Mouse (Mus musculus): ENCODE measurements around the gene Akap2.

Gene Akap2

GRCm38 (mm10) chr4:57717354-57717753, at the start of gene Akap2:
Gene Akap2 (plus strand): TSS chr4:57717657.
- DNase-seq (ENCODE audit: low read depth): no peak

GRCm38 (mm10) chr4:57670813-57671469, 46.5 kb upstream of the Akap2 start:
- DNase-seq (ENCODE audit: low read depth): peak; percentile 72

DNA sequence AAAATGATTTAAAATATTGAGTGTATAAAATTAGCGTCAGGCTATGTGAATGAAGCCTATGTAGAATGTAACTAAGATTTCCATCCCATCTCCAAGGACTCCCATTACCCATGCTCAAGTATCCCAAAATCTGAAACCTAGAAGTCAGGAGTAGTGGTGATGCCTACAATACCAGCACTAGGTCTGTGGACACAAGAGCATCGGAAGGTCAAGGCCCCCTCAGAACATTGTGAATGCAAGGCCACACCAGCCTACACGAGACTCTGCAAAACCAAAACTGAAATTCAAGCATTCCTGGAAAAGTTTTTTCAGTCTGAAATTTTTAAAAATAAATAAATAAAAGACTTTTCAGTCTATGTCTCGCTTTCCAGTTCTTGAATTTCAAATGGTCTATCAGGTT, 44.9 kb upstream of the Akap2 start:
- no peak for DNase-seq (ENCODE audit: low read depth)

DNA sequence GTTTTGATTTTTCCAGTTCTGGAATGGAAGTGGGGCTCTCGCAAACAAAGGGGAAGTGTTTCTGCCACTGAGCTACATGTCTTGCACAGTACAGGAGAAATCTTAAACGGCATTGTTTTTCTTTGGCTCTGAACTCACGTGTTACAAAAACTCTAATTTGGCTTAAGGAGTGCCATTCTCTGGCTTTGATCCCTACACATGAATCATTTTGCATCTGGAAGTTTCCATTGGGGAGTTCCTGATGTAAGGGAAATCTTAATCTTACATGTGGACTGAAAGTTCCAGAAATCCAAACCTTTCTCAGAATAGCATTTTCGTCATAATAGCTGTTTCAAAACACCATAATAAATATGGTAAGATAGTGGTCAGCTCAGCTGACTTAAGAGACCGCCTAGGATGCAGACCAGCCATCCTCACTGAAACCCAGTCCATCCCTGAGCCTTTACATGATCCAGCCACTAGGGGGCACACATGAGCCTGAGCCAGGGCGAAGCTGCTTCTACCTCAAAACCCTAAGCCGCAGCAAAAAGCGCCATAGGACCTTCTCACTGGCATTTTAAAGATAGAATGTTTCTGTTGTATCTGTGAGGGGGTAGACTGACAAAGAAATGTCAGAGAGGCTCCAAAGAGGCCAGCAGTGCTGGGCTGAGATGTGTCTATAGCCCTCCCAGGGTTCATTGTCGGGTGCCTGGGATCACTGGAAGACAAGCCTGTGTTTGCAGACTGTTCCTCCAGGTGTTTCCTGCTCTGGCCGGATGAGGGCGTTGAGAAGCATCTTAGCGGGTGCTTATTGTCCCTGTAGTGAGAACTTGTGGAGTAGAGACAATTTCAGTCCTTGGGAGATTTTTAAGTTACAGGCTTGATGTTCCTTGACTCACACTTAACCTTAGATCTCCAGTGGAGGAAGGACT, 44.2 kb upstream of the Akap2 start:
- DNase-seq (ENCODE audit: low read depth): peak; percentile 98

- no peak for DNase-seq (ENCODE audit: low read depth)
Measured at GRCm38 (mm10) chr4:57674351-57674750, 43.1 kb upstream of the Akap2 start.

DNA sequence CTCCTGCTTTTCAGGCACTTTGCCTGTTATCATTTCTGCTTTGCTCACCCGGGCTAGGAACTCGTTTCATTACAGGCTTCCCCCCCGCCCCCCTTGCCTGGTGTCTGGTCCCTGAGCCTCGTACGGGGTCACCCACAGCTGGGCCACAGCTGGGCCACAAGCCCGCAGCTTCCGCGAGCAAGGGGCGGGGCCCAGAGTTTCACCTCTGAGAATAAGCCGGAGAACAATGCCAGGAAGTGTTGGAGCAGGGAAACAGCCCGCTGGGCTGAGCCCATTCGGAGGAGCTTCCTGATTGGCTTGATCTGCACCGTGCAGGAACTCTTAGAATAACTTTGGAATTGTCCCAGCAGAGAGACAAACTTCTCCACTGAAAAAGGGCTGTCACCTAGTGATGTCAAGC, 42.1 kb upstream of the Akap2 start:
- no peak for DNase-seq (ENCODE audit: low read depth)

DNA sequence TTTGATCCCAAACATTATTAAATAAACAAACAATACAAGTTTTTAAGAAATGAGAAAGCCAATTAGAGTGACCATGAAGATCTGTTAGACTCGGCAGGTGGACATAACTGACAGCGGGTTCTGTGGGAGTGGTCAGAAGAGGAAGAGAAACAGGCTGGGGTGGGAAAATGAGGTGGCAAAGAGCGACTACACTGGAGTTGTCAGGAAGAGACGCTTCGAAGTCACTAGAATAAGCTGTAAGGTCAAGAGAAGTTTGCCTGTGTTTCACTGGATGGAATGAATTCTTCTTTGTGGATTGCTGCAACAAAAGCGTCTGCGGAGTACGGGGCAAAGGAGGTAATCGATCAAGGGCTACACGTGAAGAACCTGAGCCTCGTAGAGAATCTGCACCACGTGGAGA, 39.5 kb upstream of the Akap2 start:
- no peak for DNase-seq (ENCODE audit: low read depth)

GRCm38 (mm10) chr4:57678991-57679457, 38.4 kb upstream of the Akap2 start:
- DNase-seq (ENCODE audit: low read depth): no peak

DNA sequence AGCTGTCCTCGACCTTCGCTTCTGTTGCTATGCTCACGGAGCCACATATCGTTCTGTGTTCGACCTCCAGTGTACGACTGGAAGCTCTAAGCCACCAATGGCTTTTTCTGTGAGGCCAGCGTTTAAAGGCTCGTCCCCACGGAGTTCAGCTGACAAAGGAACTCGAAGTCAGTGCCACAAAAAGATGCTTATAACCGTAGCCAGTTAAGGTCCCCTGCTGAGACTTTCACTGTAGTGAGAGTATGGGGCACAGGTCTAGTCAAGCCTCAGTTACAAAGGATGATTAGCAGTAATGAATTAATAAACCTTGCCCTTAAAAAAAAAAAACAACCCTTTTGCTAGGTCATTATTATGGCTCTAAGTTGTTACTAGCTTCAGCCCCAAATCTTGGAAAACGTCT, 37.3 kb upstream of the Akap2 start:
- no peak for DNase-seq (ENCODE audit: low read depth)

- DNase-seq (ENCODE audit: low read depth): no peak
Measured at GRCm38 (mm10) chr4:57681511-57681910, 35.9 kb upstream of the Akap2 start.

- DNase-seq (ENCODE audit: low read depth): no peak
Measured at GRCm38 (mm10) chr4:57682341-57682740, 35.1 kb upstream of the Akap2 start.

DNA sequence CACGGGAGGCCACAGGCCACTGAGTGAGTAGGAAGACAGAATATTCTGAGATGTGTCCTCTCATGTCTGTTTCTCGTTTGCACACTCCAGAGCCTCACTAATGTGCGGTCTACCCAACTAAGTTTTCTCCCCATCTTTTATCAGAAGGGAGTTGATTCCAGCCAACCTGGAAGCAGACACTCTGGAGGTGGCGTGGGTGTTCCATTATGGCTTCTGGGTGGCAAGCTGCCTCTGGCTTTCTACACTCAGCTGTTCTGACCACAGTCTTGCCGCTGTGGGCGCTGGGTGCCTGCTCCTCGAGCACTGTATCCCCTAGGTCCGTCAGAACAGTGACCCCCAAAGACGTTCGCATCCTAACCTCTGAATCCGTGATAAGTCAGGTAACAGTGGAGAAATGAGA, 34.5 kb upstream of the Akap2 start:
- no peak for DNase-seq (ENCODE audit: low read depth)

DNA sequence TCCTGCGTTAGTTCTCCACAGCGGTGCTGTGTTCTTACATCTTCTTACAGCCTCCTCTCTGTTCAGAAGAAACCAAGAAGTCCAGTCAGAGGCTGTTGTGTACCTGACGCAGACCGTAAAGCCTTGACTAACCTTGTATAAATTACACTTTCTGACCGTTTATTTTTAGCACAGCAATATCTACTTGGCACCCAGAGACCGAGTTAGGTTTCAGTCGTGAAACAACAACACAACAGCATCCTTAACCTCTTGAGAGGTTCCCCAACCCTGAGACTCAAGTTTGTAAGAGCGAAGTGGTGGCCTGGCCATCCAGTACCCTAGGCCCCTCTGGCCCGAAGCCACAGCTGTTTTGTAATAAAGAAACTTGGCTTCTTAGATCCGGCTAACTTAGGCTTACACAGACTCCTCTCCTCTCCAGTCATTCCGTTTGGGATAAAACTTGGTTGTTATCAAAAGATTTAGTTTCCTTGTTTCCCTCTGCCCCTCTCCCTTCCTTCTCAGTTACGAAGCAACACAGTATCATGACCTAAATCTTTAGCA, 32.7 kb upstream of the Akap2 start:
- DNase-seq (ENCODE audit: low read depth): peak; percentile 35

DNA sequence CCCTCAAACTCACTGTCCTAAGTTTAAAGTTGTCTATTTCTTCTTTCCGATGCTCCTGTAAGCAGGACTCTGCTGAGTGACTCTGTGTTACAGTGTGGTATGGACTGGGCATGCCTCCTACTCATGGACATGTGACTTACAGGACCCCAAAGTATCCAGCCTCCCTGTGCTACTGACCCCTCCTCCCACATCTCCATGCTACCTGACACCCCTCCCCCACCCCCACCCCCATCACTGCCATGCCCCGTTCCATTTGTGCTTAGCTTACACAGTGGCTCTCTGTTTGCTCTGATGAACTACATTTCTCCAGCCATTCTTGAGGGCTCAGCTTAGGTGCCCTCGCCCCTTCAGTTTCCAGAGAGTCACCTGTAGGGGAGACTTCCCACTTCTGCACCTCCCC, 30.7 kb upstream of the Akap2 start:
- no peak for DNase-seq (ENCODE audit: low read depth)

DNA sequence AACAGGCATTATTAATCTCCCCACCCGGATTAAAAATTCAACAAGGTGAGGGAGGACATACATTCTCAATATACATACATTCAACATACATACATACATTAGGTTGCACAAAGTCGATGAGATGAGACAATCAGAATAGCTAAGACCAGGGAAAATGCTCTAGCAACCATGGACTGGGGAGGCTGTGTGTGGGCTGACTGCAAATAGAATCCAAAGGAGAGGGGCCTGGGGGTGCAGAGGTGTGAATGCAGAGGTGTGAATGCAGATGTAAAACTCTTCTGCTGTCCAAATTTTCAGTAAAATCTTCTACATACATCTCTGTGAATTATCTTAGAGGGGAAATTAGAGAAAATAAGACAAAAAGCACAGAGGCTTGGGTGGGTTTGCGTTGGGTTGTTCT, 29.9 kb upstream of the Akap2 start:
- no peak for DNase-seq (ENCODE audit: low read depth)

DNA sequence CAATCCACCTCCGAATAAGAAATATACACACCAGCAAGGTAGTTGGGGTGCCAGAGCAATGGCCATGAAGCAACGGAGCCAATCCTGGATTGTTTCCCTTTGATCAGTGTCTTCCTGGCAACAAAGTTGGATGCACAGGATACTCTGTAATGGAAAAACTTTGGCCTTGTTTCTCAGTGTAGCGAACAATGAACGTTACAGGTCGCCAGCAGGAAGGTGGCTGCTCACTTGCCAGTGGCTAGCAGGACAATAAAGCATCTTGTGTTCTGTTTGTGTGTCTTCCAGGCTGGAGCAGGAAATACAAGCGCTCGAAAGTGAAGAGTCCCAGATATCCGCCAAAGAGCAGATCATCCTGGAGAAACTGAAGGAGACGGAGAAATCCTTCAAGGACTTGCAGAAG, 29.3 kb upstream of the Akap2 start:
- no peak for DNase-seq (ENCODE audit: low read depth)

GRCm38 (mm10) chr4:57690001-57690400, 27.5 kb upstream of the Akap2 start:
- no peak for DNase-seq (ENCODE audit: low read depth)

- no peak for DNase-seq (ENCODE audit: low read depth)
Measured at GRCm38 (mm10) chr4:57690805-57691204, 26.7 kb upstream of the Akap2 start.

GRCm38 (mm10) chr4:57694356-57695136, 22.9 kb upstream of the Akap2 start:
- peak; percentile 25 for DNase-seq (ENCODE audit: low read depth)

- DNase-seq (ENCODE audit: low read depth): no peak
Measured at GRCm38 (mm10) chr4:57696955-57697354, 20.5 kb upstream of the Akap2 start.

- no peak for DNase-seq (ENCODE audit: low read depth)
Measured at GRCm38 (mm10) chr4:57697918-57698611, 19.4 kb upstream of the Akap2 start.

DNA sequence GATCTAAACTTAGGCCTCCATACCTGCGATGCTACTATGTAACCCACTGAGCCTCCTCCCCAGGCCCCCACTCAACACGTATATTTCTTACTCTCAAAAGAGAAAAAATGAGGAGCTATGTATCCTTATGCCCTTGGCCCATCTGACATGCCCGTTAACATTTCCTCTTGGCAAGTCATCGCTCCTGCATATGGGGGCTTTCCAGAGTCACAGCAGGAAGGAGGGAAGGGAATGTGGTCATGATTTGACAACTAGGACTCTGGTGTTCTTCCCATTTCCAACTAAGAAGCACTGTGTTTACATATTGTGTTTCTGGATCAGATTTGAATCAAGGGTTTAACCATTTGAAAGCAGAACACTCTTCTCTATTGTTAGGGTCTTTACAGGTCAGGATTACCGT, 15.9 kb upstream of the Akap2 start:
- DNase-seq (ENCODE audit: low read depth): no peak

Measured in NIH3T3 (cell line).